Mouse (Mus musculus): ENCODE results near the gene Sec31b. TPM values are rescaled to one million over a fixed set of nuclear protein-coding genes. Genes with fewer than 3 reads are reported as not detected.

The Sec31b gene
- polyA plus RNA-seq, 1 experiment, result 2.1 TPM

DNA sequence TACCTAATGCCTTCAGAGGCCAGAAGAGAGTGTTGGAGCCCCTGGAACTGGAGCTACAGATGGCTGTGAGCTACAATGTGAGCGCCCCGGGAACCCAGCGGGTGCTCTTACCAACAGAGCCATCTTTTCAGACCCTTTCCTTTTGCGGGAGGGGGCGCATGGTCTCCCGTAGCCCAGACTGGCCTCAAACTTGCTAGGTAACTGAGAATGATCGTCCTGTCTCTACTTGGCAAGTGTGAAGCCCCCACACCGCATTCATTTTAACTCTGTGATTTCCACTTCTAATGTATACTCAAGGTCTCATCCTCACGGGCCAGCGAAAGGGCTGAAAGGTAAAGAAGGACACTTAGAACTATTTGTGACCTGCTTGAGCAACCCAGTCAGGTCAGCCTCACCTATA lies 1.3 kb downstream of the Sec31b start:
- Histone ChIP-seq H3K27ac (ENCODE audit: insufficient read depth, low read length) (no peak overlapping the region), H3K9ac (ENCODE audit: low read depth, poor library complexity, severe bottlenecking) (no peak overlapping the region), H3K9me3 (replicated peaks; ENCODE audit: control insufficient read depth, insufficient read depth, low read length, poor library complexity, severe bottlenecking) (no peaks in the 10 kb centered on the region; the same call in 1 of the 2 replicates), H3K4me1 (ENCODE audit: control insufficient read depth, insufficient read depth, low read length) (no peaks in the 10 kb centered on the region), H3K27me3 (ENCODE audit: control insufficient read depth, insufficient read depth, low read length, poor library complexity, severe bottlenecking) (no peaks in the 10 kb centered on the region; the same call in 1 of the 2 replicates), H3K36me3 (ENCODE audit: control insufficient read depth, insufficient read depth, low read length, poor library complexity, severe bottlenecking) (peaks cover 6% of the 10 kb centered on the region; the same call in 1 of the 2 replicates), H3K4me3 (ENCODE audit: low read depth, low read length) (no peak overlapping the region)
- TF ChIP-seq CTCF (IDR thresholded peaks at IDR 0.05; ENCODE audit: low read depth, low read length) (no peak), EP300 (IDR thresholded peaks at IDR 0.05; ENCODE audit: insufficient read depth, low read depth, low read length) (no peak), POLR2A (IDR thresholded peaks at IDR 0.05; ENCODE audit: insufficient read depth, low read length) (no peak)

DNA sequence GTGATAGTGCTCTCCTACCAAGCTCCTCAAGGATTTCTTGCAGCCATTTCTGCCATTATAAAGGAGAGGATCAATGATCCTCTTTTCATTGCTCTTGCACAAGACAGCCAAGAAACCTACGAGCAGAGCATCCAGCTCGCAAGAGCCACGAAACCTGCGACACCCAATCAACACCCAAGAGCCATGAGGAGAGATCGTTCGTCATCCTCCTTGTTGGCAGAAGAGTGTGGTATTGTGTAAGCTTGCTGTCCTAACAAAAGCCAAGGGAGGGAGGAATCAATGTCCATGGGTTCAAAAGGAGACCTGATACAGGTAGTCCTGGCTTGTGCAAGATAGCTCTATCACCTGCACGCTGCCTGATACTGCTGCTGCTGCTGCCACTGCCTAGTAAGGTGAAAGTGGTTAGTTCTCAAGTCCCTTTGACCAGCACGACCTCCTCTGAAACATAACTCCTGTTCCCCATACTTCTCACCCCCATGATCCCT lies 2.9 kb downstream of the Sec31b start:
- no peaks in the 10 kb centered on the region for H3K36me3 ChIP-seq (ENCODE audit: control insufficient read depth, insufficient read depth, low read length, poor library complexity, severe bottlenecking)
- no peaks in the 10 kb centered on the region for H3K4me1 ChIP-seq (ENCODE audit: control insufficient read depth, insufficient read depth, low read length)
- H3K9me3 ChIP-seq (replicated peaks; ENCODE audit: control insufficient read depth, insufficient read depth, low read length, poor library complexity, severe bottlenecking), result no peaks in the 10 kb centered on the region; the same call in 1 of the 2 replicates
- no peak overlapping the region for H3K9ac ChIP-seq (ENCODE audit: low read depth, poor library complexity, severe bottlenecking)
- TF ChIP-seq POLR2A (IDR thresholded peaks at IDR 0.05; ENCODE audit: insufficient read depth, low read length) (no peak), EP300 (IDR thresholded peaks at IDR 0.05; ENCODE audit: insufficient read depth, low read depth, low read length) (no peak), CTCF (IDR thresholded peaks at IDR 0.05; ENCODE audit: low read depth, low read length) (no peak)
- H3K4me3 ChIP-seq (ENCODE audit: low read depth, low read length), result no peak overlapping the region
- H3K27ac ChIP-seq (ENCODE audit: insufficient read depth, low read length), result no peak overlapping the region
- no peaks in the 10 kb centered on the region; the same call in 1 of the 2 replicates for H3K27me3 ChIP-seq (ENCODE audit: control insufficient read depth, insufficient read depth, low read length, poor library complexity, severe bottlenecking)

DNA sequence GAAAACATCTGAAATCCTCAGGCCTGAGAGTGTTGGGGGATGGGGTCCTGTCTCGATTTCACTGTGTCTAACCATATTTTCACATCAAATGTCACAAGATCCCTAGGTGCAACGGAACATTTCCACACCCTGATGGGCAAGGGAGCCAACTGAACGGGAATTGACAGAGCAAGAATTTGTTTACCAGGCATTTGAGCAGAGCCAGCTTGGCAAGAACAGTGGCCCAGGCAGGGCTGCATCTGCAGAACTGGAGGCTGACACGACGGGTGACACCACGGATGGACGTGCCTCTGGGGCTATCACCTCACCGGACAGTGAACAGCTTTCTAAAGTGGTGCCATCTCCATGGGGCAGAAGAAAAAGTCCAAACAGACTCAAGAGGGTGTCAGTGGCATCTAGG lies 8.2 kb downstream of the Sec31b start:
- Histone ChIP-seq H3K4me1 (ENCODE audit: control insufficient read depth, insufficient read depth, low read length) (no peaks in the 10 kb centered on the region), H3K9me3 (replicated peaks; ENCODE audit: control insufficient read depth, insufficient read depth, low read length, poor library complexity, severe bottlenecking) (no peaks in the 10 kb centered on the region; the same call in 1 of the 2 replicates), H3K27me3 (ENCODE audit: control insufficient read depth, insufficient read depth, low read length, poor library complexity, severe bottlenecking) (no peaks in the 10 kb centered on the region), H3K9ac (ENCODE audit: low read depth, poor library complexity, severe bottlenecking) (no peak overlapping the region), H3K36me3 (ENCODE audit: control insufficient read depth, insufficient read depth, low read length, poor library complexity, severe bottlenecking) (no peaks in the 10 kb centered on the region), H3K4me3 (ENCODE audit: low read depth, low read length) (no peak overlapping the region), H3K27ac (ENCODE audit: insufficient read depth, low read length) (no peak overlapping the region)
- TF ChIP-seq EP300 (IDR thresholded peaks at IDR 0.05; ENCODE audit: insufficient read depth, low read depth, low read length), result no peak
- TF ChIP-seq CTCF (IDR thresholded peaks at IDR 0.05; ENCODE audit: low read depth, low read length), result no peak
- TF ChIP-seq POLR2A (IDR thresholded peaks at IDR 0.05; ENCODE audit: insufficient read depth, low read length), result no peak

DNA sequence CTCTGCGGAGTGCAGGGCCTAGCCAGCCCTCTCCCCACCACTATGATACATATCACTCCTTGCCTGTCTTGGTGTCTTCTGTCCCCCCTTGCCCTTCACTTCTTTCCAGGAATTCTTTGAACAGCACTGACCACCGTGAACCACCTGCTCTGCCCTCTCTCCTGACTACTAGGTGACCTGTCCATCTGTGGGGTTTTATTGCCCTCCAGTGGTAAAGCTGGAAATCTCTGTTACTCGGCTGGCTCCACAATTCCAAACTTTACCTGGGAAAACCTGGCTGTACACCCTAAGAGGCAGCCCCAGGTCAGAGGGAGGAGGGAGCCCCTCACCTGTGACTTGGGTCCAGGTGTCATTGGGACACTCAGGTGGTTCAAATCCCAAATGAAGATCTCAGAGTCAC lies 10.3 kb downstream of the Sec31b start:
- Histone ChIP-seq H3K9me3 (replicated peaks; ENCODE audit: control insufficient read depth, insufficient read depth, low read length, poor library complexity, severe bottlenecking) (no peaks in the 10 kb centered on the region), H3K27ac (ENCODE audit: insufficient read depth, low read length) (no peak overlapping the region), H3K27me3 (ENCODE audit: control insufficient read depth, insufficient read depth, low read length, poor library complexity, severe bottlenecking) (no peaks in the 10 kb centered on the region), H3K4me3 (ENCODE audit: low read depth, low read length) (no peak overlapping the region), H3K4me1 (ENCODE audit: control insufficient read depth, insufficient read depth, low read length) (no peaks in the 10 kb centered on the region), H3K9ac (ENCODE audit: low read depth, poor library complexity, severe bottlenecking) (no peak overlapping the region), H3K36me3 (ENCODE audit: control insufficient read depth, insufficient read depth, low read length, poor library complexity, severe bottlenecking) (no peaks in the 10 kb centered on the region)
- TF ChIP-seq POLR2A (IDR thresholded peaks at IDR 0.05; ENCODE audit: insufficient read depth, low read length) (no peak), CTCF (IDR thresholded peaks at IDR 0.05; ENCODE audit: low read depth, low read length) (peak; percentile 33), EP300 (IDR thresholded peaks at IDR 0.05; ENCODE audit: insufficient read depth, low read depth, low read length) (no peak)

DNA sequence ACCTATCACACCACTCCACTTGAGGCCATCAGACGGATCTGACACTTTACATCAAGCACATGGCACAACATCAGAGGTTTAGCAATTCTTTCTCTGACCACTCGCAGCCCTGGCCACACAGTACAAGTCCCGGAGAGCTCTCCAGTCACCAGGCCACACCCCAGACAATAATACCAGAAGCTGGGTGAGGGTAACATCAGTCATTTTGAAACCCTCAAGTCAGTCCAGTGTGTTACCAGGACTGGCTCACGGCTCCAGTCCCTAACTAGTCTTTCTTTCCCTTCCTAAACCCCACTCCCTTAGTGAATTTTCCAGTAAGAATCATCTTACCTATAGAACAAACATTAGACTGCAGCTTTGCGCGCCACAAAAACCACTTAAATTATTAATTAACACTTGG lies 15.6 kb downstream of the Sec31b start:
- H3K36me3 ChIP-seq (ENCODE audit: control insufficient read depth, insufficient read depth, low read length, poor library complexity, severe bottlenecking), result no peaks in the 10 kb centered on the region
- no peak overlapping the region for H3K27ac ChIP-seq (ENCODE audit: insufficient read depth, low read length)
- H3K4me3 ChIP-seq (ENCODE audit: low read depth, low read length), result no peak overlapping the region
- H3K9ac ChIP-seq (ENCODE audit: low read depth, poor library complexity, severe bottlenecking), result no peak overlapping the region
- TF ChIP-seq POLR2A (IDR thresholded peaks at IDR 0.05; ENCODE audit: insufficient read depth, low read length), result no peak
- TF ChIP-seq CTCF (IDR thresholded peaks at IDR 0.05; ENCODE audit: low read depth, low read length), result no peak
- TF ChIP-seq EP300 (IDR thresholded peaks at IDR 0.05; ENCODE audit: insufficient read depth, low read depth, low read length), result no peak
- no peaks in the 10 kb centered on the region for H3K27me3 ChIP-seq (ENCODE audit: control insufficient read depth, insufficient read depth, low read length, poor library complexity, severe bottlenecking)
- no peaks in the 10 kb centered on the region for H3K4me1 ChIP-seq (ENCODE audit: control insufficient read depth, insufficient read depth, low read length)
- no peaks in the 10 kb centered on the region for H3K9me3 ChIP-seq (replicated peaks; ENCODE audit: control insufficient read depth, insufficient read depth, low read length, poor library complexity, severe bottlenecking)

DNA sequence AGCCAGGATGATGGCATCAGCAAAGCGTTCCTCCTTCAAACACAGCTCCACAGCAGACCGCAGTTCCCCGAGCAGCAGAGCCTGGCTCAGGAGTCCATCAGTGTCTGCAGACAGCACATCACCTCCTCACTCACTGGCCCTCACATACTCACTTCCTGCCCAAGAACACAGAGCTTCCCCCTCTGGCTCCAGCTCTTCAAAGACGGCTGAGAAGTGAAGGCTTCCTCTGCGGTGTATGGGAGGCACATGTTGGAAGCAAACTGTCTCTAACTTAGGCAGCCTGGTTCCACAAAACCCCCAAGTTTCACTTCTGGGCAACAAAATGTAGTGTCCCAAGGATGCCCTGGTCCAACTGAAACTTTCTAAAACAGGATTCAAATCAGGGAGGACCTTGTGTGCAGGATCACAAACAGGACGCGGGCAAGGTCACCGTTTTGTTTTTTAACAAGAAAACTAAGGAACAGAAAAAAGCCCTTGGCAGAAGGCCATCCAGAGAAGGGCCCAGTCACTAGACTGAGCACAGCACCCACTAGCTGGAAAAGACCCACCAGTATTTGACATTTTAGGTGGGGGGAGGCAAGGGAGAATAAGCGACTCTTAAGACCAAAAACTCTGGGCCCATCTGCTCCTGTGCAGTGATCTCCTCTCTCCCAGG lies 20.0 kb downstream of the Sec31b start:
- TF ChIP-seq POLR2A (IDR thresholded peaks at IDR 0.05; ENCODE audit: insufficient read depth, low read length), result no peak
- no peak overlapping the region for H3K27ac ChIP-seq (ENCODE audit: insufficient read depth, low read length)
- H3K4me3 ChIP-seq (ENCODE audit: low read depth, low read length), result no peak overlapping the region
- no peaks in the 10 kb centered on the region for H3K36me3 ChIP-seq (ENCODE audit: control insufficient read depth, insufficient read depth, low read length, poor library complexity, severe bottlenecking)
- H3K27me3 ChIP-seq (ENCODE audit: control insufficient read depth, insufficient read depth, low read length, poor library complexity, severe bottlenecking), result no peaks in the 10 kb centered on the region
- no peaks in the 10 kb centered on the region for H3K9me3 ChIP-seq (replicated peaks; ENCODE audit: control insufficient read depth, insufficient read depth, low read length, poor library complexity, severe bottlenecking)
- no peak overlapping the region for H3K9ac ChIP-seq (ENCODE audit: low read depth, poor library complexity, severe bottlenecking)
- no peaks in the 10 kb centered on the region for H3K4me1 ChIP-seq (ENCODE audit: control insufficient read depth, insufficient read depth, low read length)
